26 mouse cellular contexts compared by ENCODE assay signal in genomic region chr12:14676230-14676629, GRCm38 (mm10).
DNase-seq lines count a peak whose midpoint lies in the region; ATAC-seq and TF ChIP-seq lines count a peak whose summit lies in the region.
"Had no signal": no experiment of that assay in that cellular context is flagged by ENCODE, and none has a peak within 500 bp of the region (broad histone marks: within the 10 kb centered on the region; RNA-seq: fewer than 3 reads in every experiment).

No protein-coding gene starts in this region.

- no peak overlapping the region for H3K27ac ChIP-seq in forebrain, embryonic 12.5 days
- H3K27ac ChIP-seq in forebrain, embryonic 10.5 days: no peak overlapping the region
- H3K27ac ChIP-seq in hindbrain, postnatal 0 days: no peak overlapping the region
- H3K27ac ChIP-seq in hindbrain, embryonic 12.5 days: no peak overlapping the region
- H3K27ac ChIP-seq in neural tube, embryonic 13.5 days (replicated peaks): no peak overlapping the region
- H3K27ac ChIP-seq: embryonic facial prominence, embryonic 13.5 days; forebrain, embryonic 13.5 days; heart, adult 2 months; kidney, embryonic 15.5 days; limb, embryonic 10.5 days; limb, embryonic 15.5 days; liver, embryonic 13.5 days had no signal

- no peak for DNase-seq in forebrain, embryonic 10.5 days (ENCODE audit: extremely low spot score, low spot score)
- peak; percentile 32 for DNase-seq in hindbrain, postnatal 0 days (ENCODE audit: low spot score)
- DNase-seq in neural tube, embryonic 10.5 days (ENCODE audit: extremely low spot score, low spot score): no peak
- peak; percentile 24 for DNase-seq in retina, postnatal 1 day
- no peak for DNase-seq in gastrocnemius, postnatal 10 days
- DNase-seq: adrenal gland, postnatal 25 days; heart, adult 2 months; heart, postnatal 4 days; kidney, adult 18-20 months; kidney, postnatal 36 days; liver, embryonic 13.5 days; lung, adult 18-20 months; lung, postnatal 4 days; thymus, postnatal 4 days had no signal

- H3K4me1 ChIP-seq in forebrain, embryonic 12.5 days: no peaks in the 10 kb centered on the region
- no peaks in the 10 kb centered on the region for H3K4me1 ChIP-seq in forebrain, embryonic 10.5 days
- H3K4me1 ChIP-seq in hindbrain, postnatal 0 days (ENCODE audit: insufficient read depth, low read length): no peaks in the 10 kb centered on the region
- H3K4me1 ChIP-seq in hindbrain, embryonic 12.5 days: no peaks in the 10 kb centered on the region
- no peaks in the 10 kb centered on the region for H3K4me1 ChIP-seq in neural tube, embryonic 13.5 days (replicated peaks)
- H3K4me1 ChIP-seq: embryonic facial prominence, embryonic 13.5 days; forebrain, embryonic 13.5 days; heart, embryonic 12.5 days; kidney, embryonic 15.5 days; limb, embryonic 10.5 days; limb, embryonic 15.5 days; liver, embryonic 13.5 days; megakaryocyte, embryonic 14.5 days had no signal

- H3K4me3 ChIP-seq in forebrain, embryonic 12.5 days (replicated peaks): no peak overlapping the region
- no peak overlapping the region for H3K4me3 ChIP-seq in forebrain, embryonic 10.5 days
- H3K4me3 ChIP-seq in hindbrain, postnatal 0 days (ENCODE audit: low read length): no peak overlapping the region
- H3K4me3 ChIP-seq in hindbrain, embryonic 12.5 days: no peak overlapping the region
- H3K4me3 ChIP-seq in neural tube, embryonic 13.5 days: no peak overlapping the region
- H3K4me3 ChIP-seq: embryonic facial prominence, embryonic 13.5 days; forebrain, embryonic 13.5 days; heart, adult 2 months; heart, embryonic 12.5 days; kidney, embryonic 15.5 days; limb, embryonic 10.5 days; limb, embryonic 15.5 days; liver, embryonic 13.5 days; megakaryocyte, embryonic 14.5 days had no signal

- TF ChIP-seq CTCF in hindbrain, postnatal 0 days (IDR thresholded peaks at IDR 0.05; ENCODE audit: low read depth): no peak

- ATAC-seq in forebrain, embryonic 12.5 days (ENCODE audit: low FRiP score): peak; percentile 17; the same call in 1 of the 2 replicates
- ATAC-seq in hindbrain, postnatal 0 days: peak; percentile 58; the same call in 1 of the 2 replicates
- ATAC-seq in hindbrain, embryonic 12.5 days (ENCODE audit: low FRiP score): no peak
- peak; percentile 15; the same call in 1 of the 2 replicates for ATAC-seq in neural tube, embryonic 13.5 days (ENCODE audit: low read depth)
- ATAC-seq: CD4-positive, CD25-positive, alpha-beta regulatory T cell, adult 4 months; forebrain, embryonic 13.5 days; lung, postnatal 0 days had no signal

- H3K9me3 ChIP-seq in forebrain, embryonic 12.5 days: no peaks in the 10 kb centered on the region
- H3K9me3 ChIP-seq in forebrain, embryonic 10.5 days: no peaks in the 10 kb centered on the region
- no peaks in the 10 kb centered on the region for H3K9me3 ChIP-seq in hindbrain, postnatal 0 days (ENCODE audit: low read length)
- H3K9me3 ChIP-seq in hindbrain, embryonic 12.5 days (replicated peaks): no peaks in the 10 kb centered on the region
- no peaks in the 10 kb centered on the region for H3K9me3 ChIP-seq in neural tube, embryonic 13.5 days
- H3K9me3 ChIP-seq: embryonic facial prominence, embryonic 13.5 days; forebrain, embryonic 13.5 days; heart, embryonic 12.5 days; kidney, embryonic 15.5 days; limb, embryonic 10.5 days; limb, embryonic 15.5 days; liver, embryonic 13.5 days; megakaryocyte, embryonic 14.5 days had no signal

- 59% methylated on average over 3 of the region's 3 CpGs for WGBS in forebrain, embryonic 12.5 days
- WGBS in forebrain, embryonic 10.5 days: 82% methylated on average over 3 of the region's 3 CpGs
- 61% methylated on average over 3 of the region's 3 CpGs for WGBS in hindbrain, postnatal 0 days
- 83% methylated on average over 3 of the region's 3 CpGs for WGBS in hindbrain, embryonic 12.5 days
- WGBS in neural tube, embryonic 13.5 days: 77% methylated on average over 3 of the region's 3 CpGs

- no peak overlapping the region for H3K9ac ChIP-seq in forebrain, embryonic 12.5 days
- H3K9ac ChIP-seq in hindbrain, postnatal 0 days (replicated peaks; ENCODE audit: low read length): no peak overlapping the region
- H3K9ac ChIP-seq in hindbrain, embryonic 12.5 days: no peak overlapping the region
- no peak overlapping the region for H3K9ac ChIP-seq in neural tube, embryonic 13.5 days
- H3K9ac ChIP-seq: embryonic facial prominence, embryonic 13.5 days; forebrain, embryonic 13.5 days; heart, embryonic 12.5 days; kidney, embryonic 15.5 days; limb, embryonic 15.5 days; liver, embryonic 13.5 days had no signal

- H3K27me3 ChIP-seq in forebrain, embryonic 12.5 days: no peaks in the 10 kb centered on the region
- H3K27me3 ChIP-seq in forebrain, embryonic 10.5 days (ENCODE audit: poor library complexity, severe bottlenecking): no peaks in the 10 kb centered on the region
- H3K27me3 ChIP-seq in hindbrain, postnatal 0 days (ENCODE audit: insufficient read depth, low read length): no peaks in the 10 kb centered on the region
- H3K27me3 ChIP-seq in hindbrain, embryonic 12.5 days: no peaks in the 10 kb centered on the region
- H3K27me3 ChIP-seq in neural tube, embryonic 13.5 days: no peaks in the 10 kb centered on the region
- H3K27me3 ChIP-seq: embryonic facial prominence, embryonic 13.5 days; forebrain, embryonic 13.5 days; heart, embryonic 12.5 days; kidney, embryonic 15.5 days; limb, embryonic 15.5 days; liver, embryonic 13.5 days; megakaryocyte, embryonic 14.5 days had no signal

- no peak overlapping the region for H3K4me2 ChIP-seq in forebrain, embryonic 12.5 days
- no peak overlapping the region for H3K4me2 ChIP-seq in hindbrain, postnatal 0 days (ENCODE audit: low read depth, low read length)
- H3K4me2 ChIP-seq in hindbrain, embryonic 12.5 days (replicated peaks): no peak overlapping the region
- no peak overlapping the region for H3K4me2 ChIP-seq in neural tube, embryonic 13.5 days
- H3K4me2 ChIP-seq: embryonic facial prominence, embryonic 13.5 days; forebrain, embryonic 13.5 days; heart, embryonic 12.5 days; kidney, embryonic 15.5 days; limb, embryonic 15.5 days; liver, embryonic 13.5 days had no signal

- H3K36me3 ChIP-seq in forebrain, embryonic 12.5 days (replicated peaks): no peaks in the 10 kb centered on the region
- H3K36me3 ChIP-seq in forebrain, embryonic 10.5 days (replicated peaks): no peaks in the 10 kb centered on the region
- H3K36me3 ChIP-seq in hindbrain, postnatal 0 days (ENCODE audit: insufficient read depth, low read length): no peaks in the 10 kb centered on the region
- H3K36me3 ChIP-seq in hindbrain, embryonic 12.5 days: no peaks in the 10 kb centered on the region
- H3K36me3 ChIP-seq in neural tube, embryonic 13.5 days: no peaks in the 10 kb centered on the region
- H3K36me3 ChIP-seq: embryonic facial prominence, embryonic 13.5 days; heart, embryonic 12.5 days; kidney, embryonic 15.5 days; limb, embryonic 10.5 days; limb, embryonic 15.5 days; liver, embryonic 13.5 days had no signal

Comparison
In these comparisons a context has a peak if more than half of its experiments do, and no peak if none do; other contexts are left out.
1. DNase-seq: peak in hindbrain, postnatal 0 days (single experiment) and retina, postnatal 1 day (single experiment); none in forebrain, embryonic 10.5 days (single experiment), neural tube, embryonic 10.5 days (single experiment) and gastrocnemius, postnatal 10 days (single experiment).